Mouse (Mus musculus): ENCODE measurements at regions not wholly inside any gene's neighbourhood (a gene's known extent, or its start where the extent isn't known, plus 50 kb on each side); places are given as distances from the start of the nearest gene placed in this dataset.

- DNase-seq (ENCODE audit: low read depth), result no peak
Measured at GRCm38 (mm10) chr3:104343096-104343495, 122.9 kb upstream of the Magi3 start.

DNA sequence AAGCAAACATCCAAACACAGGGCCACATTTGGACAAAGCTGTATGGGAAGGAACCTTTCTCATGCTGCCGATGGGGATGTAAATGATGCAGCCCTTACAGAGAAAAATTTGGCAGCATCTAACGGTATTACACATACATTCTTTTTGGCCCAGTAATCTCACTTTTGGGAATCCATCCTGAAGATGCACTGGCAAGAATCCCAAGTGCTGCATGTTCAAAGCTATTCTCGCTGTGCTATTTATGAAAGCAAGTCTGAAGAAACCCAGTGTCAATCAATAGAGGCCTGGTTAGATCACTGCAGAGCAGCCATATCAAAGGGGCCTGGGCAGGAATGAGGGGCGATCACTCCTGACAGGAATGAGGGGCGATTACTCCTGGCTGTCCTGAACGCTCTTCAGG is 122.0 kb upstream of the Magi3 start:
- no peak for DNase-seq (ENCODE audit: low read depth)

DNA sequence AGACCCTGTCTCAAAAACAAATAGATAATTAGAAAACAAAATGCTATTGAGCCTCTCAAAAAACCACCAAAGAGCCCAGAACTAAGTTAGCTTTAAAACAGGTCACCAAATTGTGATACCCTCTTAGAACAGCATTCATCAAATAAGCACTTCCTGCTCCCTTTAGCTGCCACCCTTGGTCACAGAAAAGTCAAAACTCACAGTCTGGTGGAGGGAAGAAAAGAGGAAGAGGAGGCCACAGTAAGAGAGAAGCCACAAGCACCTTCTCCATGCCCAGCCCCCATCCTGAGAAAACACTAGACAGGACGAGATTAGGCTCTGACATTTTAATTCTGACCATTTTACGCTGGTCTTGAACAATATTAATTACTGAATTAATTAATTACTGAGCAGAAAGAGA is 120.2 kb upstream of the Magi3 start:
- DNase-seq (ENCODE audit: low read depth), result no peak

GRCm38 (mm10) chr3:104336867-104337266 is 116.7 kb upstream of the Magi3 start:
- DNase-seq (ENCODE audit: low read depth), result no peak

DNA sequence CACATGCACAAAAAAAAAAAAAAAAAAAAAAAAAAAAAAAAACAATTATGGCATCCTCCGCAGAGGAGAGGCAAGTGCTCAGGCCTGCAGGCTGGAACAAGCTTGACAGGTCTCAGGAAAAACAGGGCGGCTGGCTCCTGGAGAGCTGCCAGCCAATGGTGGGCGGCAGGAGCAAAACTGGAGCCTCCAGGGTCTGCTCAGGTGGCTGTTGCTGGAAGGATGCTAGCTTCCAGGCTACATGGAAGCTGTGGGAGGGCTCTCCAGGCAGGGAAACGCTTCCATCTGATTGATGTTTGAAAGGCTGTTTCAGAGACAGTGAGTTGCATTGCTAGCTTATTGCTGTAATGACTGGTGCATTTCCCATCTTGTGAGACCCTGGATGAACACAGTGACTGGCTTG is 116.1 kb upstream of the Magi3 start:
- DNase-seq (ENCODE audit: low read depth), result no peak

- no peak for DNase-seq (ENCODE audit: low read depth)
Measured at GRCm38 (mm10) chr3:104334760-104335159, 114.6 kb upstream of the Magi3 start.

DNA sequence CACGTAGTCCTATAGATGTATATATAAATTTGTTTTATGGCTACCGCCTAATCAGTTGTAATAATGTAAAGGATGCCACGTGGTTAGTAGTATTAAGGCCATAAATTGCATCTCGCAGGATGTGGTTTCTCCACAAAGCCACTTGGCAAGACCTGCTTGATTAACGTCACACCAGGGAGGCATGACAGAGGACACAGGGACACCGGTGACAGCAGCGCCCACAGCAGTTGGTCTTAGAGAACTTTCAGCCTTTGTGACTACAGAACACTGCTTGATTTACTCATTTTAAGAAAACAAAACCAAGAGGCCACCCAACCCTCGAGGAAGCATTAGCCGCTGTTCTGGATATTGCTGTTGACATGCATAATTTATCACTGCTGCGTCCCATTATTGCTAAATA is 113.2 kb upstream of the Magi3 start:
- DNase-seq (ENCODE audit: low read depth), result no peak

DNA sequence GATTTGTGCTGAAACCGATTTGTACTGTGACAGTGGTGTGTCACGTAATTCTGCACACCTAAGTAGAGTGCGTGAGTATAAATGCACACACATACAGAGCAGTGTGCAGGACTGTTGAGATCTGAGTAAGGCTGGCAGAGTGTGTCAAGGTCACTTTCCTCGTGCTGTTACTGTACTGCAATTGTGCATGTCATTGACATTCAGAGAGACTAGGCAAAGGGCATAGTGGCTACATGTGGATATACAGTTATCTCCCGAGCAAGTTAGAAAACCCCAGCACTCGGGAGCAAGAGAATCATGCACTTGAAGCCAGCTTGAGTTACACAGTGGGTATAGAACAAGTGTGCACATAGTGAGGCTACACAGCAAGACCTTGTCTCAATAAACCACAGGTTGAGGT is 110.5 kb upstream of the Magi3 start:
- no peak for DNase-seq (ENCODE audit: low read depth)

DNA sequence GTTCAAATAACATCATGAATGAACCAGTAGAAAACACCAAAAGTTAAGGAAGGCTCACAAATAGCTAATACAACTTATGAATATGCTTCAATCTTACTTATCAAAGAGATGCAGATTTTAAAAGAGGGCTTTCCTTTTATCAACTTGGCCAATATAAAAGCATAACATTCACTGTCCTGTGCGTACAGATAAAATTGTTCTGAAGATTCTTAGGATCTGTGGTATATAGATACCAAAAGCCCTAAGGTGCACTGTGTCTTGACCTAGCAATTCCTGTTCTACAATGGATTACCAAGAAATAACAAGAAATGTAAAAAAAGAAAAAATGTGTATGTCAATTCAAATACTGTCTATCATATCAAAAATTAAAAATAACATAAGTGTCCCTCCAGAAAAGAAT is 107.7 kb upstream of the Magi3 start:
- DNase-seq (ENCODE audit: low read depth), result peak; percentile 21

GRCm38 (mm10) chr3:104327034-104327729 is 107.0 kb upstream of the Magi3 start:
- peak; percentile 33 for DNase-seq (ENCODE audit: low read depth)

- DNase-seq (ENCODE audit: low read depth), result no peak
Measured at GRCm38 (mm10) chr3:104322591-104322990, 102.4 kb upstream of the Magi3 start.

- DNase-seq (ENCODE audit: low read depth), result no peak
Measured at GRCm38 (mm10) chr3:104320404-104320803, 100.2 kb upstream of the Magi3 start.

DNA sequence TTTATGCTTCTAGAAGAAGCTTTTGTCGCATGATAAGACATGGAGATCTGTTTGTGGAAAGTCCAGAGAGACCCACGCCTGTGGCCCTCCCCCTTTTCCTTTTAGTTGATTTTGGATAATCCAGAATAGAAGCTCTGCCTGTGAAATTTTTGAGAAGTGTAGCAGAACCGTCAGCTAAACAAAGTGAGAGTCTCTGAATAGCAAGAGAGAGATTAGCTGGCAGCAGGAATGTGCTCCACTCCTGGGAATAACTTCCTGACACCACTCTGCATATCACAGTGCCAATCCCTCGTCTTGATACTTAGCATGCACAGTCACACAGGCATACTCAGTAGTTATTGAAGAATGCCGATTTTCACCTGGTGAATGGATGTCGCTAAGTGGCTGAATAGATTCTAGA is 99.2 kb upstream of the Magi3 start:
- DNase-seq (ENCODE audit: low read depth), result no peak

DNA sequence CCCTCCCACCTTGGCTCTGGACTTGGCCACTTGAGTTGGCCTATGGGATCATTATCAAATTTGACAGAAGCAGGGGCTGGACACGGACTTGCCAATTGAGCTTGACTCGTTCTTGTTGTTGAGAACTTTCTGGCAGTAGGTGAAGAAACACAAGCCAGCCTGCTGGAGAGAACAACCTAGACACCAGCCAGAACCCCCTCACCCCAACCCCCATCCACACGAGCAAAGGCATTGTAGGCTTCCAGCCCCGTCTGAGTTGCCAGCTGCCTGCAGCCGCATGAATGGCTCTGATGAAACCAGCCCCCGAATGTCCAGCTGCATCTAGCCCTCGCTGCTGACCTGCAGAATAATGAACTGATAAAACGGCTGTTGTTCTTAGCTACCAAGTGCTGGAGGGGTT is 98.7 kb upstream of the Magi3 start:
- DNase-seq (ENCODE audit: low read depth), result no peak

DNA sequence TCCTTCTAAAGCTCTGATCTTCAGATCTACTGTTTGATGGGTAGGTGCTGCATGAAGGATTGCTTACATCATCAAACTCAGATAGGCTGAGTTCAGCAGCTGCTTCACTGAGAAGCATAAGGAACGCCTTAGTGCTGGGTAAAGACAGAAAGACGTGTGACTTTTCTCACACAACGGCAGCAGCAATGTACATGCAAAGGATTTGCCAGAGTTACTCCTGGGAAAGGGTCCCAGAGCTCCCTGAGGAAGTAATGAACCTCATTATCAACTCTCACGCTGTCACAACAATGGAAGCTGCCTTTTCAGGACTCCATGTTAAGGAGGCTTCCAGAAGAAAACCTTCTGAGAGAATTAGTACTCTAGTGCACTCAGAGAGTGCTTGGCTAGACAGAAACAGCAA is 97.4 kb upstream of the Magi3 start:
- no peak for DNase-seq (ENCODE audit: low read depth)

DNA sequence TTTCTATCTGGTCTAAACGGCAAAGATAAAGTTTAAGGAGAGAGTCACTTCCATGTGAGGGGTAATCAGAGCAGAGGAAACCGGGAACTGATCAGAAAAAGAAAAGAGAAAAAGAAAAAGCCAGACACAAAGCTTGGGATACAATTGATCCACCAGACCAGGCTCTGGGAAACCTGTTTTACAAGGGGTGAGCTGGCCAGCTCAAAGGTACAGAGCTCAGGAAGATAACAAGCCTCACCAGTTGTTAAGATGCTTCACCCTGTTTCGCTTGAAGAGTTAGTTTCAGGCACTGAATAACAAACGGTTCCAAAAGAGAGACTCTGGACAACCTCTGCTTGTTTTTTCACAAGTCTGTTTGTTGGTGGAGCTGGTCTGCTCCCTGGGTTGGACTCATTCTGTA is 92.9 kb upstream of the Magi3 start:
- no peak for DNase-seq (ENCODE audit: low read depth)

GRCm38 (mm10) chr3:104306961-104307360 is 86.8 kb upstream of the Magi3 start:
- DNase-seq (ENCODE audit: low read depth), result no peak

GRCm38 (mm10) chr3:104305904-104306563 is 85.9 kb upstream of the Magi3 start:
- no peak for DNase-seq (ENCODE audit: low read depth)

GRCm38 (mm10) chr3:104303577-104303976 is 83.4 kb upstream of the Magi3 start:
- no peak for DNase-seq (ENCODE audit: low read depth)

- DNase-seq (ENCODE audit: low read depth), result no peak
Measured at GRCm38 (mm10) chr3:104300201-104300600, 80.0 kb upstream of the Magi3 start.

GRCm38 (mm10) chr3:104298878-104299277 is 78.7 kb upstream of the Magi3 start:
- DNase-seq (ENCODE audit: low read depth), result no peak

DNA sequence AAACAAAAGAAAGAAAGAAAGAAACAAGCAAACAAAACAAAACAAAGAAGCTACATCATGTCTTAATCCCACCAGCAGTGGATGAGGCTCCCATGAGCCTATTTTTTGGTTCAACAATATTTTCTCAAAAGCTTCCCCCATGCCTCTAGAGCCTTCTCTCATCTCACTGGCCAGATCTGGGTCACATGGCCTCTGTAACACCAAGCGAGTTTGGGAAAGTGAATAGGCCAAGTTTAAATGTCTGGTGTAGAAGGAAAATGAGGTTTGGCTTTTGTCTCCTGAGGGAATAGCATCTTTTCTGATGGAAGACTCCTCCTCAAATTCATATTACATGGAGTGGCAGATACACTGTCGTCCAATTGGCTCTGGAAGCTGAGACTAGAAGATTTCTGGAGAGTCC is 78.2 kb upstream of the Magi3 start:
- DNase-seq (ENCODE audit: low read depth), result no peak

- DNase-seq (ENCODE audit: low read depth), result no peak
Measured at GRCm38 (mm10) chr3:104297112-104297511, 76.9 kb upstream of the Magi3 start.

- no peak for DNase-seq (ENCODE audit: low read depth)
Measured at GRCm38 (mm10) chr3:104295856-104296255, 75.7 kb upstream of the Magi3 start.
